Mouse (Mus musculus) liver, adult 2 months (tissue): ENCODE data around the gene Unk. TPM values are rescaled to one million over a fixed set of nuclear protein-coding genes. Genes with fewer than 3 reads are reported as not detected.

Experiments used
- DNase-seq: peaks from one replicate; pipeline ENCODE4 v3.0.0-alpha.2; 2011; ENCODE audit warnings: low read depth, low spot score; ENCODE audit errors: extremely low read depth
- H3K27ac ChIP-seq: fragments of 200-500 bp; replicated peaks from 2 replicates; pipeline ENCODE4 v1.5.1; 2012; ENCODE audit warnings: low read depth, mild to moderate bottlenecking, control low read depth, inconsistent platforms, low read length; ENCODE audit not compliant: insufficient read depth
- H3K27me3 ChIP-seq: fragments of 200-500 bp; 2 replicates; pipeline ENCODE4 v1.6.1; 2012; ENCODE audit warnings: mild to moderate bottlenecking, moderate library complexity, low read length, inconsistent platforms; ENCODE audit not compliant: control insufficient read depth, insufficient read depth
- H3K36me3 ChIP-seq: fragments of 200-500 bp; 2 replicates; pipeline ENCODE4 v1.6.1; 2012; ENCODE audit warnings: low read length, inconsistent platforms; ENCODE audit not compliant: control insufficient read depth, insufficient read depth
- H3K4me1 ChIP-seq: fragments of 200-500 bp; 2 replicates; pipeline ENCODE4 v1.6.1; 2011; ENCODE audit warnings: low read length; ENCODE audit not compliant: control insufficient read depth, insufficient read depth
- H3K4me3 ChIP-seq: fragments of 200-500 bp; 2 replicates; pipeline ENCODE4 v1.5.1; 2011; ENCODE audit warnings: low read depth, mild to moderate bottlenecking, control low read depth, low read length, moderate library complexity; ENCODE audit not compliant: insufficient read depth
- H3K79me2 ChIP-seq: fragments of 200-500 bp; 2 replicates; pipeline ENCODE4 v1.6.1; 2012; ENCODE audit warnings: inconsistent platforms, mild to moderate bottlenecking, low read length, moderate library complexity; ENCODE audit not compliant: control insufficient read depth, insufficient read depth
- H3K9ac ChIP-seq: fragments of 200-500 bp; 2 replicates; pipeline ENCODE4 v1.6.1; 2012; ENCODE audit warnings: low read depth, mild to moderate bottlenecking, control low read depth, inconsistent platforms, low read length
- CTCF ChIP-seq: fragments of 200-500 bp; IDR thresholded peaks from 2 replicates; pipeline ENCODE4 v1.5.1; 2011; ENCODE audit warnings: low read depth, low read length, control low read depth
- POLR2A ChIP-seq: fragments of 200-500 bp; IDR thresholded peaks from 2 replicates; pipeline ENCODE4 v1.6.1; 2011; ENCODE audit warnings: low read length, control low read depth; ENCODE audit not compliant: insufficient read depth; ENCODE audit errors: extremely low read depth
- WGBS: fragments of 180-500 bp; shearing (Covaris S2); methylation state at CpG from one replicate; pipeline ENCODE4 v1.1.7; 2018; 5-methylcytosine and 5-hydroxymethylcytosine counted together
- polyA plus RNA-seq: library from polyadenylated mRNA; depleted of rRNA; stranded (reverse); fragments of >200 nt; gene quantifications from 2 replicates; pipeline ENCODE4 v1.2.3, GENCODE M21; 2012
- total RNA-seq: library from RNA; depleted of rRNA; stranded (reverse); fragments of >200 nt; gene quantifications from 2 replicates; pipeline ENCODE4 v1.2.3, GENCODE M21; 2014

The Unk gene
- total and polyA plus RNA-seq, 2 experiments, result 4.3 to 13.8 TPM

DNA sequence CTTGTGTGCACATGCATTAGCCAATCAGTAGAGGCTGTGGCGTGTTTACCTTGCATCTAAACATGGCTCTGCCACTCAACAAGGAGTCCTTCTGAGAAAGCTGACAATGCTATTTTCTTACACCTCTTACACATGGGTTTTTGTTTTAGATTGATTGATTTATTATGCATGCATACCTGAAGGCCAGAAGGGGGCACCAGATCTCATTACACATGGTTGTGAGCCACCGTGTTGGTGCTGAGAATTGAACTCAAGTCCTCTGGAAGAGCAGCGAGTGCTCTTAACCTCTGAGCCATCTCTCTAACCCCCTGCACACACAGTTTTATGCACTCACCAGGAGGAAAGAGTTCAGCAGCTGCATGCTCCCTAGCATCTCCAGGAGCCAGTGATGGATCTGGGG is 27.2 kb upstream of the Unk start:
- no peak overlapping the region for H3K9ac ChIP-seq
- no peak for TF ChIP-seq CTCF
- TF ChIP-seq POLR2A, result no peak
- H3K27me3 ChIP-seq, result no peaks in the 10 kb centered on the region
- WGBS, result 86% methylated on average over 3 of the region's 3 CpGs
- no peaks in the 10 kb centered on the region for H3K79me2 ChIP-seq
- H3K4me1 ChIP-seq, result peaks cover 7% of the 10 kb centered on the region
- no peak overlapping the region for H3K4me3 ChIP-seq
- no peaks in the 10 kb centered on the region for H3K36me3 ChIP-seq
- DNase-seq, result no peak
- H3K27ac ChIP-seq, result no peak overlapping the region

DNA sequence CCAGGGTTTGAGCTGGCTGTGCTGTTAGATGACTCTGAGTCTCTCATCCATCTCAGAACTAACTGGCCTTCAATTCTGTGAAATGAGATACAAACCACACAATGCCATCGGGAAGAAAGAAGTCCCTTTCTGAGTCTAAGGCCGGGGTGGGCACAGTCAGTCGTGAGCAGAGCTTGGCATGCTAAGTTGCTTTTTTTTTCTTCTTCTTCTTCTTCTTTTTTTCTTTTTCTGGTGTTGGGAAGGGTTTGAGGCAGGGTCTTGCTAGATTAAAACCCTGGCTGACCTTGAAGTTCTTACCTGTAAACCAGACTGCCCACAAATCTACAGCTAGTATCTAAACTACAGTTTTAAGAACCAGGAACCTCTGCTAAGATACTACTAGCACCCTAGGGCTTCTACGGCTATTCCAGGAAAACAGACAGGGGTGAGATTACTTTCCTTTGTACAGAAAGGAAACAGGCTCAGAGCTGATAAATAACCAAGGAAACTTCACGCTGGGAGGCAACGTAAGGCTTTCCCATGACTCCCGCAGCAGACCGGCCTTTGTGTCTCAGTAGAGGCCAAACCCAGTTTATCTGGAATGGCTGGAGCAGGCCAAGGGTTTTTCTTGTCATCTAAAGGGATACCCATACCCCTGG is 25.8 kb upstream of the Unk start:
- Histone ChIP-seq H3K4me3 (peak overlapping the region; percentile 53), H3K79me2 (no peaks in the 10 kb centered on the region), H3K36me3 (no peaks in the 10 kb centered on the region), H3K9ac (peak overlapping the region; percentile 55), H3K4me1 (peaks cover 7% of the 10 kb centered on the region), H3K27me3 (no peaks in the 10 kb centered on the region), H3K27ac (peak overlapping the region; percentile 77)
- whole genome bisulfite sequencing, result 40% methylated on average over 8 of the region's 8 CpGs
- TF ChIP-seq POLR2A (no peak), CTCF (no peak)
- DNase-seq, result no peak

DNA sequence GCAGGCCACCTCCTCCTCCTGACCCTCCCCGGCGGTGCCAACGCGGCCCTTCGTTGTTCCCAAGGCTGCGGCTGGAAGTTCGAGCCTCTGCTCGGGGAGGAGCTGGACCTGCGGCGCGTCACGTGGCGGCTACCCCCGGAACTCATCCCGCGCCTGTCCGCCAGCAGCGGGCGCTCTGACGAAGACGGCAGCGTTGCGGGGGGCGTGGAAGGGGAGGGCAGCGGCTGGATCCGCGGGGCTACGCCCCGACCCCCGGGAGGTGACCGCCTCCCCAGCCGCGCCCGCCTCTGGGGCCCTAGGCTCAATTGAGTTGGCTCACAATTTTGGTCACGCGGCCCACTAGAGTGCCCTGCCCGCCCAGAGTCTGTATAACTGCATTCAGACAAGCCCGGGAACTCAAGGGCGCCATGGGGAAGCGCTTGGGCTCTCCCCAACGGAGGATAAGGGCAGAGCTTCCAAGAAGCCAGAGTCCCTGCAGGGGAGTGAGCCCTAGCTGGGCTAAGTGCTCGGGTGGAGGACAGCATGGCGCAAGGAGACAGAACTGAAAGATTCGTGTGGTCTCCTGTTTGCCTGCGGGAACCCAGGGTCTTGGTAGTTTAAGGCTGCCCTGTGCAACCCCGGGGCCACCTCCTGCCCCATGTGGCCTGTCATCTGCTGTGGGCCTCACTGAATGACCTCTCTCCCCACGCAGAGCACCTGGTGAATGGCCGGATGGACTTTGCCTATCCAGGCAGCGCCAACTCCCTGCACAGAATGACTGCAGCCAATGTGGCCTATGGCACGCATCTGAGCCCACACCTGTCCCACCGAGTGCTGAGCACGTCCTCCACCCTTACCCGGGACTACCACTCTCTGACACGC is 25.1 kb upstream of the Unk start:
- H3K9ac ChIP-seq, result peak overlapping the region; percentile 55
- peaks cover 7% of the 10 kb centered on the region for H3K4me1 ChIP-seq
- H3K27me3 ChIP-seq, result no peaks in the 10 kb centered on the region
- peak overlapping the region; percentile 77 for H3K27ac ChIP-seq
- H3K79me2 ChIP-seq, result no peaks in the 10 kb centered on the region
- peak overlapping the region; percentile 53 for H3K4me3 ChIP-seq
- 2% methylated on average over 54 of the region's 54 CpGs for WGBS
- TF ChIP-seq CTCF (peak; percentile 63), POLR2A (no peak)
- DNase-seq, result peak; percentile 84
- no peaks in the 10 kb centered on the region for H3K36me3 ChIP-seq

DNA sequence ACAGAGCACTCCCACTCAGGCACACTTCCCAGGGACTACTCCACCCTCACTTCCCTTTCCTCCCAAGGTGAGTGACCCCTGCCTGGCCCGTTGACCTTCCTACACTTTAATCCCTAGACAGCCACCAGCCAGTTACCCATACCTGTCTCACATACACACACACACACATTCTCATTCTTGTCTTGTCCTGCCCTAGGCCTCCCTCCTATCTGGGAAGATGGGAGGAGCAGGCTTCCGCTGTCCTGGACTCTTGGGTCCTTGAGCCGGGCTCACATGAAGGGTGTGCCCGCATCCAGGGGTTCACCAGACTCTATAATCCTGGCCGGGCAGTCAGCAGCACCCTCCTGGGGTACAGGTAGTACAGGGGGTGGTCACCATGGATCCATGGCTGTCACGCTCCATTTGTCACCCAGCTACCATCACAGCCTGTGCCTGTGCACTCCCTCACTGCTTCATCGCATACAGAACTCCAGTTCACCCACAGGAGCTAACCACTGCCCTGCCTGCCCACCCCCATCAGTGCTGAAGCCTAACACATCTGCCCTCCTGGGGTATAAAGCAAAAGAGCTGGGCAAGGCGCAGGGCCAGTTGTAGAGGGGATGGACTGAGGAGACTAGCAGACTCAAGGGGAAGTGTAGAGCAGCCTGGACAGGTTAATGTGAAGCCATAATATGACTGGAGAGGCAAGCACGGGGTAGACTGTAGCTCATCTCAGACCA is 24.3 kb upstream of the Unk start:
- Histone ChIP-seq H3K27me3 (no peaks in the 10 kb centered on the region), H3K4me3 (no peak overlapping the region), H3K79me2 (no peaks in the 10 kb centered on the region), H3K27ac (peak overlapping the region; percentile 77), H3K9ac (no peak overlapping the region; the same call in 1 of the 2 replicates), H3K4me1 (peaks cover 7% of the 10 kb centered on the region), H3K36me3 (no peaks in the 10 kb centered on the region)
- no peak for TF ChIP-seq CTCF
- no peak for TF ChIP-seq POLR2A
- 68% methylated on average over 9 of the region's 9 CpGs for WGBS
- no peak for DNase-seq

DNA sequence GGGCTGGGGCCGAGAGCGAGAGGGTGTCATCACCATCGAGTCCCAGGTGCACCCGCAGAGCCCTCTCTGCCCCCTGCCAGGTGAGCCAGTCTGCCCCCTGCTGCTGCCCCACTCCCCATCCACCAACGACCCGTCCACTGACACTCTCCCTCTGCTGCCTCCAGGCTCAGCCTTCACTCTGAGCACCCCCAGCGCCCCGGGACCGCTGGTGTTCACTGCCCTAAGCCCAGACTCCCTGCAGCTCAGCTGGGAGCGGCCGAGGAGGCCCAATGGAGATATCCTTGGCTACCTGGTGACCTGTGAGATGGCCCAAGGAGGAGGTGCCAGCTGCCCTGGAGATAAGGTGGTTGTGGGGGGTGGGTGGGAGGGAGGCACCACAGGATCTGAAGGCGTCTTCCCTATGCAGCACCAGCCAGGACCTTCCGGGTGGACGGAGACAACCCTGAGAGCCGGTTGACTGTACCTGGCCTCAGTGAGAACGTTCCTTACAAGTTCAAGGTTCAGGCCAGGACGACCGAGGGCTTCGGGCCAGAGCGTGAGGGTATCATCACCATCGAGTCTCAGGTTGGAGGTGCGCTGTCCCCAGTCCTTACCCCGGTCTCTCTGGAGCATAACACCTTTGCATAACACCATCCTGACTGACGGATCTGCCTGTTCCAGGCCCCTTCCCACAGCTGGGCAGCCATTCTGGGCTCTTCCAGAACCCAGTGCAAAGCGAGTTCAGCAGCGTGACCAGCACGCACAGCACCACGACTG is 22.8 kb upstream of the Unk start:
- no peaks in the 10 kb centered on the region for H3K27me3 ChIP-seq
- DNase-seq, result no peak
- H3K4me1 ChIP-seq, result peaks cover 7% of the 10 kb centered on the region
- TF ChIP-seq POLR2A, result no peak
- no peaks in the 10 kb centered on the region for H3K79me2 ChIP-seq
- no peak overlapping the region for H3K9ac ChIP-seq
- H3K27ac ChIP-seq, result no peak overlapping the region
- H3K36me3 ChIP-seq, result no peaks in the 10 kb centered on the region
- no peak overlapping the region for H3K4me3 ChIP-seq
- 91% methylated on average over 28 of the region's 28 CpGs for WGBS
